In the genomic region with DNA sequence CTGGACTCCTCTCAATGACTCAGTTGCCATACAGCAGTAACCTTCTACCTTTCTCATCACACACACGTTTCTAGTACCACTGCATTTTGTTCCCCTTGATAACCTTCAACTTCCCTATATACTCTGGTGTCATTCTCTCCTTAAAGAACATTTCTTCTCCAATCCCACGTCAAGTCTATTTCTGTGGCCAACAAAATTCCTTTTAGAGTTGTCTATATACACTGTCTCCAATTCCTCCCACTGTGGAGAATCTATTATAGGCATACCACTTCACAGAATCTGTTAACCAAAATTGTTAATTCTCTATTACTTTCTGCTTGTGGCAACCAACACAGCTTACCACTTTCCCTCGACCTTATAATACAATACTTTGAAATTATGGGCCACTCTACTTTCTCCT, we compare ENCODE assay signal across 18 mouse cellular contexts.
"Had no signal": no experiment of that assay in that cellular context is flagged by ENCODE, and none has a peak within 500 bp of the region (broad histone marks: within the 10 kb centered on the region; RNA-seq: fewer than 3 reads in every experiment).

No protein-coding gene starts in this region.

- ATAC-seq: liver, embryonic 12.5 days had no signal

- H3K27ac ChIP-seq: kidney, embryonic 15.5 days; limb, embryonic 15.5 days; liver, embryonic 12.5 days; midbrain, embryonic 10.5 days; neural tube, embryonic 15.5 days had no signal

- H3K4me3 ChIP-seq: kidney, embryonic 15.5 days; limb, embryonic 15.5 days; liver, embryonic 12.5 days; midbrain, embryonic 10.5 days; myocyte; neural tube, embryonic 15.5 days had no signal

- H3K4me2 ChIP-seq: kidney, embryonic 15.5 days; limb, embryonic 15.5 days; liver, embryonic 12.5 days; lung, embryonic 14.5 days; neural tube, embryonic 15.5 days had no signal

- DNase-seq: kidney, adult 2 months; kidney, postnatal 25 days; layer of hippocampus, adult 9-11 months; layer of hippocampus, postnatal 36 days; lung, embryonic 14.5 days; lung, postnatal 10 days; lung, postnatal 4 days; midbrain, embryonic 14.5 days; right cerebral cortex, postnatal 4 days; spleen, adult 18-20 months; thymus, adult 2 months; thymus, postnatal 25 days had no signal

- H3K27me3 ChIP-seq: kidney, embryonic 15.5 days; limb, embryonic 15.5 days; liver, embryonic 12.5 days; neural tube, embryonic 15.5 days had no signal

- H3K9me3 ChIP-seq: kidney, embryonic 15.5 days; limb, embryonic 15.5 days; liver, embryonic 12.5 days; midbrain, embryonic 10.5 days; neural tube, embryonic 15.5 days had no signal

- H3K9ac ChIP-seq: kidney, embryonic 15.5 days; limb, embryonic 15.5 days; liver, embryonic 12.5 days; lung, embryonic 14.5 days; neural tube, embryonic 15.5 days had no signal

- H3K4me1 ChIP-seq: kidney, embryonic 15.5 days; limb, embryonic 15.5 days; midbrain, embryonic 10.5 days; neural tube, embryonic 15.5 days had no signal
